Mouse (Mus musculus) frontal cortex, adult (tissue): ENCODE results near the gene Fam222b.

Experiments used
- ATAC-seq: cut with Nextera tagmentation; 2 replicates; pipeline ENCODE4 v1.9.2; 2017; ENCODE audit warnings: mild to moderate bottlenecking, moderate library complexity, mixed read lengths; ENCODE audit not compliant: low TSS enrichment

Fam222b gene

GRCm38 (mm10) chr11:78163681-78164603 is 69.5 kb downstream of the Fam222b start:
- no peak for ATAC-seq

- ATAC-seq: no peak
These were observed 70.1 kb downstream of the Fam222b start for GRCm38 (mm10) chr11:78164604-78164923.

- ATAC-seq: peak; percentile 51
These were observed 70.7 kb downstream of the Fam222b start, which contains the start of gene Traf4 for GRCm38 (mm10) chr11:78164924-78165760. Gene Traf4, minus strand, starts transcription at chr11:78165589.

GRCm38 (mm10) chr11:78165761-78166109 is 71.3 kb downstream of the Fam222b start:
- ATAC-seq: 0 out of 2 replicates have a peak, but pooled peaks have one; percentile 9

GRCm38 (mm10) chr11:78166161-78166560 is 71.7 kb downstream of the Fam222b start:
- ATAC-seq: no peak

GRCm38 (mm10) chr11:78166640-78167039 is 72.2 kb downstream of the Fam222b start:
- ATAC-seq: no peak

GRCm38 (mm10) chr11:78167257-78167959 is 72.9 kb downstream of the Fam222b start:
- ATAC-seq: no peak

GRCm38 (mm10) chr11:78168541-78169468 is 74.3 kb downstream of the Fam222b start:
- ATAC-seq: no peak

GRCm38 (mm10) chr11:78170306-78170705 is 75.8 kb downstream of the Fam222b start:
- ATAC-seq: no peak

GRCm38 (mm10) chr11:78171328-78171727 is 76.9 kb downstream of the Fam222b start:
- no peak for ATAC-seq

GRCm38 (mm10) chr11:78172034-78172747 is 77.7 kb downstream of the Fam222b start:
- no peak for ATAC-seq

- no peak for ATAC-seq
These were observed 78.4 kb downstream of the Fam222b start for GRCm38 (mm10) chr11:78172748-78173383.

GRCm38 (mm10) chr11:78174506-78174905 is 80.0 kb downstream of the Fam222b start:
- ATAC-seq: no peak

GRCm38 (mm10) chr11:78175771-78176401 is 81.4 kb downstream of the Fam222b start:
- ATAC-seq: no peak

GRCm38 (mm10) chr11:78176402-78176862 is 82.0 kb downstream of the Fam222b start, which contains the start of the genes Nek8 and Tlcd1:
Gene Nek8, minus strand, starts transcription at chr11:78176675.
Gene Tlcd1, plus strand, starts transcription at chr11:78176711.
- peak; percentile 48 for ATAC-seq

- ATAC-seq: no peak
These were observed 82.5 kb downstream of the Fam222b start for GRCm38 (mm10) chr11:78176905-78177331.

GRCm38 (mm10) chr11:78177437-78177836 is 83.0 kb downstream of the Fam222b start:
- peak; percentile 1; the same call in 1 of the 2 replicates for ATAC-seq

- peak; percentile 68 for ATAC-seq
These were observed 83.7 kb downstream of the Fam222b start for GRCm38 (mm10) chr11:78177903-78178858.
